In genomic region chrX:142606595-142607205, GRCm38 (mm10) we compare ENCODE assay signal across 25 mouse cellular contexts.
A peak's percentile ranks its signal among the peaks of the same experiment; 100 is the strongest.
DNase-seq lines count a peak whose midpoint lies in the region; ATAC-seq and TF ChIP-seq lines count a peak whose summit lies in the region.
"Had no signal": no experiment of that assay in that cellular context is flagged by ENCODE, and none has a peak within 500 bp of the region (broad histone marks: within the 10 kb centered on the region; RNA-seq: fewer than 3 reads in every experiment).

No protein-coding gene starts in this region.

- no peak overlapping the region for H3K4me2 ChIP-seq in hindbrain, embryonic 12.5 days (replicated peaks)
- H3K4me2 ChIP-seq: embryonic facial prominence, embryonic 15.5 days; heart, embryonic 15.5 days; hindbrain, embryonic 14.5 days; midbrain, embryonic 15.5 days; neural tube, embryonic 12.5 days had no signal

- no peaks in the 10 kb centered on the region for H3K4me1 ChIP-seq in cerebellum, adult 2 months (ENCODE audit: control insufficient read depth, insufficient read depth, low read length)
- H3K4me1 ChIP-seq in hindbrain, embryonic 12.5 days: no peaks in the 10 kb centered on the region
- H3K4me1 ChIP-seq: embryonic facial prominence, embryonic 15.5 days; forebrain, embryonic 10.5 days; heart, embryonic 15.5 days; limb, embryonic 10.5 days; midbrain, embryonic 15.5 days; neural tube, embryonic 12.5 days had no signal

- no peaks in the 10 kb centered on the region for H3K27me3 ChIP-seq in cerebellum, adult 2 months (ENCODE audit: control insufficient read depth, insufficient read depth, low read length)
- H3K27me3 ChIP-seq in hindbrain, embryonic 12.5 days: peaks cover 6% of the 10 kb centered on the region; the same call in 1 of the 2 replicates
- H3K27me3 ChIP-seq: heart, embryonic 15.5 days; neural tube, embryonic 12.5 days had no signal

- H3K36me3 ChIP-seq in hindbrain, embryonic 12.5 days: no peaks in the 10 kb centered on the region
- H3K36me3 ChIP-seq: embryonic facial prominence, embryonic 15.5 days; forebrain, embryonic 10.5 days; heart, embryonic 15.5 days; limb, embryonic 10.5 days; midbrain, embryonic 15.5 days; neural tube, embryonic 12.5 days had no signal

- DNase-seq in cerebellum, postnatal 4 days (ENCODE audit: low spot score in 2 of 2): no peak
- peak; percentile 24 for DNase-seq in 3T3-L1 (ENCODE audit: low read depth, low spot score)
- DNase-seq in cerebellum, adult 2 months: peak; percentile 41 to 79
- peak; percentile 34 to 58 for DNase-seq in cerebellum, postnatal 25 days
- DNase-seq in adrenal gland, postnatal 14 days: no peak
- DNase-seq in adrenal gland, postnatal 25 days: no peak
- DNase-seq: embryo, embryonic 11 days; gastrocnemius, postnatal 36 days; heart, postnatal 36 days; kidney, adult 8-10 months; kidney, postnatal 10 days; liver; lung, postnatal 4 days; thymus, adult 18-20 months had no signal

- WGBS in cerebellum, adult 2 months: 25% methylated on average over 8 of the region's 8 CpGs
- 87% methylated on average over 8 of the region's 8 CpGs for WGBS in hindbrain, embryonic 12.5 days

- no peaks in the 10 kb centered on the region for H3K9me3 ChIP-seq in hindbrain, embryonic 12.5 days (replicated peaks)
- H3K9me3 ChIP-seq: embryonic facial prominence, embryonic 15.5 days; forebrain, embryonic 10.5 days; heart, embryonic 15.5 days; limb, embryonic 10.5 days; midbrain, embryonic 15.5 days; neural tube, embryonic 12.5 days had no signal

- no peak for TF ChIP-seq POLR2A in cerebellum, adult 2 months (IDR thresholded peaks at IDR 0.05; ENCODE audit: borderline replicate concordance, insufficient read depth, low read length)

- no peak for TF ChIP-seq CTCF in cerebellum, adult 2 months (IDR thresholded peaks at IDR 0.05; ENCODE audit: borderline replicate concordance, insufficient read depth, low read depth, low read length)

- peak; percentile 93 for ATAC-seq in cerebellum, adult (ENCODE audit: insufficient number of reproducible peaks, low FRiP score, low TSS enrichment)
- no peak for ATAC-seq in hindbrain, embryonic 12.5 days (ENCODE audit: low FRiP score)
- ATAC-seq: forebrain, embryonic 16.5 days; inflammation-experienced regulatory T-cells, adult 6 months; midbrain, embryonic 15.5 days had no signal

- no peak overlapping the region for H3K9ac ChIP-seq in hindbrain, embryonic 12.5 days
- H3K9ac ChIP-seq: embryonic facial prominence, embryonic 15.5 days; heart, embryonic 15.5 days; hindbrain, embryonic 14.5 days; midbrain, embryonic 15.5 days; neural tube, embryonic 12.5 days had no signal

- H3K4me3 ChIP-seq in cerebellum, adult 2 months (replicated peaks; ENCODE audit: insufficient read depth, low read depth, low read length): peak overlapping the region; percentile 2
- no peak overlapping the region for H3K4me3 ChIP-seq in hindbrain, embryonic 12.5 days
- H3K4me3 ChIP-seq: embryonic facial prominence, embryonic 15.5 days; forebrain, embryonic 10.5 days; heart, embryonic 15.5 days; limb, embryonic 10.5 days; midbrain, embryonic 15.5 days; neural tube, embryonic 12.5 days had no signal

- peak overlapping the region; percentile 77 for H3K27ac ChIP-seq in cerebellum, adult 2 months (ENCODE audit: insufficient read depth, low read length)
- no peak overlapping the region for H3K27ac ChIP-seq in hindbrain, embryonic 12.5 days
- H3K27ac ChIP-seq: embryonic facial prominence, embryonic 15.5 days; forebrain, embryonic 10.5 days; heart, embryonic 15.5 days; hindbrain, embryonic 14.5 days; limb, embryonic 10.5 days; midbrain, embryonic 15.5 days; neural tube, embryonic 12.5 days had no signal

Comparison
In these comparisons a context has a peak if more than half of its experiments do, and no peak if none do; other contexts are left out.
1. DNase-seq: peak in 3T3-L1 (single experiment), cerebellum, adult 2 months (2 of 2) and cerebellum, postnatal 25 days (2 of 2); none in cerebellum, postnatal 4 days (0 of 2), adrenal gland, postnatal 14 days (single experiment) and adrenal gland, postnatal 25 days (single experiment).